Mouse (Mus musculus) lung, postnatal 0 days (tissue): ENCODE results near the gene Set. TPM values are rescaled to one million over a fixed set of nuclear protein-coding genes. Genes with fewer than 3 reads are reported as not detected.
"Not testable (repeated sequence)": the region's sequence is repeated elsewhere in the genome, so short reads cannot be mapped to it uniquely, and the experiment has no call there.

Experiments used
- ATAC-seq: fragments of 200-750 bp; cut with Nextera tagmentation; 2 replicates; pipeline ENCODE4 v1.8.0; 2017; ENCODE audit warnings: moderate library complexity
- DNase-seq: peaks from one replicate; pipeline ENCODE4 v3.0.0-alpha.2; 2016; ENCODE audit warnings: low spot score
- H3K27ac ChIP-seq: fragments of 300-500 bp; sonication (generic); 2 replicates; pipeline ENCODE4 v1.5.1; 2014; ENCODE audit warnings: antibody characterized with exemption, mild to moderate bottlenecking, low read length, mixed read lengths
- H3K27me3 ChIP-seq: fragments of 300-500 bp; sonication (generic); replicated peaks from 2 replicates; pipeline ENCODE4 v1.6.1; 2014; ENCODE audit warnings: low read length, mixed read lengths; ENCODE audit not compliant: insufficient read depth
- H3K36me3 ChIP-seq: fragments of 300-500 bp; sonication (generic); 2 replicates; pipeline ENCODE4 v1.6.1; 2014; ENCODE audit warnings: low read length, mixed read lengths; ENCODE audit not compliant: insufficient read depth
- H3K4me1 ChIP-seq: fragments of 300-500 bp; sonication (generic); 2 replicates; pipeline ENCODE4 v1.6.1; 2014; ENCODE audit warnings: antibody characterized with exemption, low read depth, low read length, mixed read lengths; ENCODE audit not compliant: insufficient read depth
- H3K4me2 ChIP-seq: fragments of 300-500 bp; sonication (generic); replicated peaks from 2 replicates; pipeline ENCODE4 v1.6.1; 2014; ENCODE audit warnings: low read depth, mild to moderate bottlenecking, low read length, moderate library complexity, mixed read lengths
- H3K4me3 ChIP-seq: fragments of 300-500 bp; sonication (generic); 2 replicates; pipeline ENCODE4 v1.5.1; 2014; ENCODE audit warnings: low read depth, low read length
- H3K9ac ChIP-seq: fragments of 300-500 bp; sonication (generic); replicated peaks from 2 replicates; pipeline ENCODE4 v1.6.1; 2014; ENCODE audit warnings: low read depth, mild to moderate bottlenecking
- H3K9me3 ChIP-seq: fragments of 300-500 bp; sonication (generic); 2 replicates; pipeline ENCODE4 v1.6.1; 2016; ENCODE audit warnings: low read length, mixed read lengths
- CTCF ChIP-seq: IDR thresholded peaks from 2 replicates; pipeline ENCODE4 v1.5.1; 2016; ENCODE audit warnings: antibody characterized with exemption, mild to moderate bottlenecking
- EP300 ChIP-seq: IDR thresholded peaks from 2 replicates; pipeline ENCODE4 v1.6.1; 2016; ENCODE audit warnings: antibody characterized with exemption, mild to moderate bottlenecking, control low read depth
- WGBS: fragments of 180-500 bp; shearing (Covaris S2); extraction: QIAGEN DNeasy Blood & Tissue Kit; methylation state at CpG from one replicate; pipeline ENCODE4 v1.1.7; 2014; 5-methylcytosine and 5-hydroxymethylcytosine counted together
- polyA plus RNA-seq: library from polyadenylated mRNA; unstranded; fragments of >200 nt; fragmentation: Nextera tagmentation; extraction: Ambion mirVana; gene quantifications from 2 replicates; pipeline ENCODE4 v1.2.1, GENCODE M21; 2015

Gene Set
- polyA plus RNA-seq, 1 experiment from 2014 or later: 167 TPM

DNA sequence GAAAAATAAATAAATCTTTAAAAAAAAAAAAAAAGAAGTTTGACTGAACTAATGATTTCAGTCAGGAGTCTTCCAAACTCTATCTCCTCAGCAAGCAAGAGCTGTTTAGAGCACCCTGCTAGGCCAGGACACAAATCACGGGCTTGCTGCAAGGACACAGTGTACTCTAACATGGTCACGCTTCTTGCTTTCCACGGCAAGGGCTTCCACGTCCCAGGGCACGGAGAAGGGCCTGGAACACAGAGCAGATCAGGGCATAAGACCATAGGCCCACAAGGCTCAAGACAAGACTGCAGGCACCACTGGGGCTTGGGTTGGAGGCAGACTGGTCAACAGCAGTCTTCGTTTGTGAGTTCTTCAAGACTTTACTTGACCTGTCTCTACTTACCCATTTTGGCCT is 10.1 kb upstream of the Set start:
- H3K9ac ChIP-seq: no peak overlapping the region
- no peaks in the 10 kb centered on the region; the same call in 1 of the 2 replicates for H3K4me1 ChIP-seq
- H3K27me3 ChIP-seq: no peaks in the 10 kb centered on the region
- no peak overlapping the region for H3K27ac ChIP-seq
- DNase-seq (no peak), ATAC-seq (no peak)
- no peak for TF ChIP-seq EP300
- TF ChIP-seq CTCF: no peak
- H3K9me3 ChIP-seq: no peaks in the 10 kb centered on the region
- H3K36me3 ChIP-seq: no peaks in the 10 kb centered on the region
- H3K4me2 ChIP-seq: no peak overlapping the region
- 97% methylated on average over 6 of the region's 6 CpGs for WGBS
- H3K4me3 ChIP-seq: no peak overlapping the region

DNA sequence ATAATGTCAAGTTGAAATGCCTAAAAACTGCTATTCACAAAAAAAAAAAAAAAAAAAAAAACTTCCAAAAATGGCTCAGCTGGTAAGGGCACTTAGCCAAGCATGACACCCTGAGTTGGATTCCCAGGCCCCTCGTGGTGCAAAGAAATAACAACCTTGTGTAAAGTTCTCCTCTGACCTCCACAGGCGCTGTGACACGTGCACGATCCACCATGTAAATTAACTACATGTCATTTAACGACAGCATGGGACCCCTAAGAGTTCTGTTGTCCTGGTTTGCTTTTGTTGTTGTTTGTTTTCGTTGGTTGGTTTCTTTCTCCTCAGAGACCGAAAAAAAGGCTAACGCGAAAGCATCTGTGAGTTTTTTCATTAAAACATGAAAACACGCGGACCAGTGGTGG is 9.1 kb upstream of the Set start:
- ATAC-seq: no peak
- no peak for TF ChIP-seq CTCF
- TF ChIP-seq EP300: no peak
- H3K4me3 ChIP-seq: peak overlapping the region; percentile 57
- peak overlapping the region; percentile 69; the same call in 1 of the 2 replicates for H3K9ac ChIP-seq
- H3K4me2 ChIP-seq: peak overlapping the region; percentile 81
- no peak overlapping the region for H3K27ac ChIP-seq
- no peaks in the 10 kb centered on the region for H3K27me3 ChIP-seq
- DNase-seq: peak; percentile 47
- no peaks in the 10 kb centered on the region for H3K36me3 ChIP-seq
- 51% methylated on average over 11 of the region's 11 CpGs for WGBS
- H3K9me3 ChIP-seq: no peaks in the 10 kb centered on the region
- H3K4me1 ChIP-seq: no peaks in the 10 kb centered on the region; the same call in 1 of the 2 replicates

DNA sequence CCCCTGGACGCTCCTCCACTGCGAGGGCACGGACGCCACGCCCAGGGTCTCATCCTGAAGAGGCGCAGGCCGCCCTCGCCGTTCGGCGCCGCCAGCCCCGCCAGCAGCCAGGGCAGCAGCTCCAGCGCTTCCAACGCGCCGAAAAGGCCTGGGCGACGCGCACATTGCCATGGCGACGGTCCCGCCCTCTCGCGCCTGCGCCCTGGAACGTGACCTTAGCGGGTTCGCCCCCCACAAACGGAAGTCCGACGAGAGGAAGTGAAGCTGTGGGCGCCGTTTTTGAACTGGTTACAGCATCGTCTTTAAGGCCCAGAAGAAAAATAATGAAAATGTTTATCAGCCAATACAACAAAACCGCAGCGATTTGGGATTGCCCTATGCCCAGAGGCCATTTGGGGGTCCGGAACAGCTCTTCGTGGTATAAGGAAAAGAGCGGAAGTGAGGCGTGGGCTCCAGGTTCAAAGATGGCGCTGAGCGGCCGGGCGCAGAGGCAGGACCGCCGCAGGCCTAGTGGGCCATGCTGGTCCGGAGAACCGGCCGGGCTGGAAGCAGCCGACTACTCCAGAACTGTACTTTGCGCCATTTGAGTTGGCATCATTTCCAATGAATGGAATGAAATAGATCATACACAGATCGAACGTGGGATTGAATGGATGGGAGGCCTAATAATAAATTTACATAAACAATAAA is 8.3 kb upstream of the Set start, which contains the start of gene Wdr34:
Gene Wdr34 (minus strand): TSS at position 183 of the 690 bp plus-strand sequence.
- 2% methylated on average over 54 of the region's 54 CpGs for WGBS
- ATAC-seq (peak; percentile 98), DNase-seq (peak; percentile 97)
- no peaks in the 10 kb centered on the region for H3K27me3 ChIP-seq
- H3K4me3 ChIP-seq: peak within 1 kb of the TSS; percentile 57
- H3K9me3 ChIP-seq: no peaks in the 10 kb centered on the region
- peak within 1 kb of the TSS; percentile 69 for H3K9ac ChIP-seq
- peak within 1 kb of the TSS; percentile 94 for H3K27ac ChIP-seq
- H3K4me1 ChIP-seq: no peaks in the 10 kb centered on the region; the same call in 1 of the 2 replicates
- TF ChIP-seq CTCF (no peak; the same call in 1 of the 2 replicates), EP300 (peak; percentile 34; the same call in 1 of the 2 replicates)
- H3K4me2 ChIP-seq: peak within 1 kb of the TSS; percentile 81
- H3K36me3 ChIP-seq: no peaks in the 10 kb centered on the region

DNA sequence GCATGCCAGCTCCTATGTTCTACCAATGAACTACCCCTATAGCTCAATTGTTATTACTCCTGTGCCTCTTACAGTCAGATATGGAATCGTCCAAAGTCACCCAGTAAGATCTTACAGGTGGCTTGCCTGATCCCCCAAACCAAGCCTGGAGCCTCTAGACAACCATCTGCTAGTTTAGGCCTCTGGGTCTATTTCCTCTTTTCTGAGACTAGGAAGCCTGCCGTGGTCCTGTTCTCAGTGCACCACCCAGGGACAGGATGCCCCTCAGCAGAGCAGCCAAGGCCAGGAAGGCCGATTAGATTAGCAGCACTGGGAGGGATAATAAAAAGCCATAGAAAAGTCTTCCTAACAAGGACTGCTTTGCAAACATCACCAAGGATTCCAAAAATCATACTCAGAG is 7.3 kb upstream of the Set start:
- Histone ChIP-seq H3K27ac (no peak overlapping the region), H3K27me3 (no peaks in the 10 kb centered on the region), H3K9me3 (no peaks in the 10 kb centered on the region), H3K4me2 (no peak overlapping the region), H3K9ac (no peak overlapping the region), H3K4me1 (no peaks in the 10 kb centered on the region; the same call in 1 of the 2 replicates), H3K4me3 (no peak overlapping the region), H3K36me3 (no peaks in the 10 kb centered on the region)
- whole genome bisulfite sequencing: 73% methylated on average over 3 of the region's 3 CpGs
- ATAC-seq (no peak), DNase-seq (no peak)
- no peak for TF ChIP-seq EP300

DNA sequence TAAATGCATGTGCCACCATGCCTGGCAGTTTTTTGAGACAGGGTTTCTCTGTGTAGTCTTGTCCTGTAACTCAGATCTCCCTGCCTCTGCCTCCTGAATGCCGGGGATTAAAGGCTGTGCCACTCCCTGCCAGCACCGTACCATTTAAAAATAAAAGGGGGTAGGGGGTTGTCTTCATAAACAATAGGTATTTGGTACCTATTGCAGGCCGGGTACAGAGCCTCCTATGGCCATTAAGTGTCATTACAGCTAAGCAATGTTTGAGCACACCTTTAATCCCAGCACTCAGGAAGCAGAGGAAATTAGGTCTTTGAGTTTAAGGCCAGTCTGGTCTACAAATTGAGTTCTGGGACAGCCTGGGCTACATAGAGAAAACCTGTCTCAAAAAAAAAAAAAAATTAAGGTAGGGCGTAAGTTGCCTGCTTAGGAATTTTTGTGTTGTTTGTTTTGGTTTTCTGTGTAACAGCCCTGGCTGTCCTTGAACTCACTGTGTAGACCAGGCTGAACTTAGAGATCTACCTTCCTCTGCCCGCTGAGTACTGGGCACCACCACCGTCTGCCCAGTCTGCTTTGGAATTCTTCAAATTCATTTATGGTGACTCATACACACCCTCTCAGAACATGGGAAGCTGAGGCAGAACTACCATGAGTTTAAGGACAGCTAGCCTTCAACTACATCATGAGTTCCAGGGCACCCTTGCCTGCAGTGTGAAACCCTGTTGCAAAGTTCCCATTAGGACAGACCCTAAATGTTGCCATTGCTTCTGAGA is 5.0 kb upstream of the Set start:
- no peak for TF ChIP-seq EP300
- peak; percentile 65 for TF ChIP-seq CTCF
- H3K27me3 ChIP-seq: no peaks in the 10 kb centered on the region
- 36% methylated on average over 6 of the region's 6 CpGs for WGBS

DNA sequence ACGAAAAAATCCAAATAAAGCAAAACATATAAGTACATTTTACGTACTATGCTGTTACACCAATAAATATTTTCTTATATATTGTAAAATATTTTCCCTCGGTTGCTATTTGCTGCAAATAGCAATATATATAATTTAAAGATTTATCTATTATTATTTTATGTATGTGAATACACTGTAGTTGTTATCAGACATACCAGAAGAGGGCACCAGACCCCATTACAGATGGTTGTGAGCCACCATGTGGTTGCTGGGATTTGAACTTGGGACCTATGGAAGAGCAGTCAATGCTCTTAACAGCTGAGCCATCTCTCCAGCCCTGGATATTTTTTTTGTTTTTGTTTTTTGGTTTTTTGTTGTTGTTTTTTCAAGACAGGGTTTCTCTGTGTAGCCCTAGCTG is 1.9 kb upstream of the Set start:
- not testable (repeated sequence) for H3K36me3 ChIP-seq, DNase-seq, H3K27me3 ChIP-seq, H3K4me1 ChIP-seq, ATAC-seq, H3K4me2 ChIP-seq, H3K4me3 ChIP-seq, H3K9me3 ChIP-seq, H3K27ac ChIP-seq, H3K9ac ChIP-seq
- 90% methylated on average over 3 of the region's 3 CpGs for WGBS
- peak; percentile 30; the same call in 1 of the 2 replicates for TF ChIP-seq CTCF

More for the DNA sequence above, 5.0 kb upstream of the Set start:
- Histone ChIP-seq H3K36me3 (no peaks in the 10 kb centered on the region), H3K4me3 (no peak overlapping the region), H3K9ac (no peak overlapping the region), H3K4me2 (no peak overlapping the region), H3K27ac (no peak overlapping the region), H3K4me1 (no peaks in the 10 kb centered on the region; the same call in 1 of the 2 replicates), H3K9me3 (no peaks in the 10 kb centered on the region)
- DNase-seq (peak; percentile 19), ATAC-seq (no peak)
